Mouse (Mus musculus): ENCODE results near the gene Gadd45b.

DNA sequence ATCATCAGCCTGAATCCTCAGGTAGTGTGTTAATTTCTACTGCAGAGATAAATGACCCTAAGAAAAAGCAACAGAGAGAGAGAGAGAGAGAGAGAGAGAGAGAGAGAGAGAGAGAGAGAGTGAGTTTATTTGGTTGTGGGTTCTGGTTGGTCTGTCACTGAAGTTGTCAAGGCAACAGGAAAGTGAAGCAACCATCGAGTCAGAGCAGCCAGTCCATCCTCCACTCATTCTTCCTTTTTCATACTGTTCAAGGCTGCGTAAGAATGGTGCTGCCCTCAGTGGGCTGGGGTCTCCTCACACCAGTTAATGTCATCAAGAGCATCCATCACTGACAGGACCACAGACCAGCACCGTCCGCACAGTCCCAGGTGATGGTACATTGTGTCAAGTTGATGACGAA, 14.4 kb downstream of the Gadd45b start:
- TF ChIP-seq CTCF (IDR thresholded peaks at IDR 0.05; ENCODE audit: extremely low read depth, insufficient read length, insufficient replicate concordance, low read depth, low read length): no peak
- TF ChIP-seq POLR2A (IDR thresholded peaks at IDR 0.05; ENCODE audit: low read depth, low read length): no peak

Data from small intestine, adult 2 months (tissue).